Mouse (Mus musculus) CH12.LX (cell line): ENCODE measurements around the gene Zswim4. TPM values are rescaled to one million over a fixed set of nuclear protein-coding genes. Genes with fewer than 3 reads are reported as not detected.

Source experiments
- DNase-seq: peaks from one replicate; pipeline ENCODE4 v3.0.0-alpha.2; 2013; ENCODE audit errors: extremely low read depth
- H3K27ac ChIP-seq: 2 replicates; pipeline ENCODE4 v1.5.1; 2012; ENCODE audit warnings: low read depth, mild to moderate bottlenecking, control low read depth, moderate library complexity; ENCODE audit not compliant: insufficient read depth
- H3K27me3 ChIP-seq: replicated peaks from 2 replicates; pipeline ENCODE3; 2012; ENCODE audit warnings: inconsistent platforms
- H3K36me3 ChIP-seq, 2 experiments: replicated peaks in 1 of 2; 2 replicates each; pipeline versions ENCODE3 to v1.6.1; 2012; ENCODE audit warnings: inconsistent platforms in 1 of 2, low read length in 1 of 2, mild to moderate bottlenecking in 1 of 2, mixed read lengths in 1 of 2, moderate library complexity in 1 of 2; ENCODE audit not compliant: control insufficient read depth in 1 of 2, insufficient read depth in 1 of 2
- H3K4me1 ChIP-seq, 2 experiments: 2 replicates each; pipeline ENCODE4 v1.6.1; 2012; ENCODE audit warnings: inconsistent platforms in 1 of 2, moderate library complexity in 1 of 2; ENCODE audit not compliant: insufficient read depth in 2 of 2, control insufficient read depth in 1 of 2
- H3K4me2 ChIP-seq: 2 replicates; pipeline ENCODE4 v1.6.1; 2012; ENCODE audit warnings: low read depth, mild to moderate bottlenecking, control low read depth; ENCODE audit not compliant: poor library complexity, insufficient read depth, severe bottlenecking
- H3K4me3 ChIP-seq, 3 experiments: fragments of 150-350 bp in 1 of 3; sonication (generic) in 1 of 3; replicated peaks in 1 of 3; 2 replicates each; pipeline versions ENCODE3 to v1.5.1; 2011 to 2012; ENCODE audit warnings: low read depth in 2 of 3, low read length in 2 of 3, mild to moderate bottlenecking in 2 of 3, moderate library complexity in 2 of 3, control low read depth in 1 of 3, improper control_type of control experiment in 1 of 3, inconsistent platforms in 1 of 3, mixed read lengths in 1 of 3; ENCODE audit not compliant: poor library complexity in 1 of 3
- H3K79me2 ChIP-seq: replicated peaks from 2 replicates; pipeline ENCODE4 v1.6.1; 2012; ENCODE audit warnings: mild to moderate bottlenecking, moderate library complexity; ENCODE audit not compliant: control insufficient read depth, poor library complexity, insufficient read depth, severe bottlenecking; ENCODE audit errors: extremely low read depth
- H3K9ac ChIP-seq: 2 replicates; pipeline ENCODE4 v1.6.1; 2012; ENCODE audit warnings: low read depth, mild to moderate bottlenecking, control low read depth, moderate library complexity; ENCODE audit not compliant: insufficient read depth
- H3K9me3 ChIP-seq: replicated peaks from 2 replicates; pipeline ENCODE3; 2012; ENCODE audit warnings: low read length, inconsistent platforms, mixed read lengths
- BHLHE40 ChIP-seq: IDR thresholded peaks from 2 replicates; pipeline ENCODE4 v1.6.1; 2011; ENCODE audit warnings: mild to moderate bottlenecking, low read depth, low read length, improper control_type of control experiment
- CHD1 ChIP-seq: IDR thresholded peaks from 2 replicates; pipeline ENCODE4 v1.6.1; 2012; ENCODE audit warnings: low read depth, low read length, improper control_type of control experiment, inconsistent platforms
- CHD2 ChIP-seq: IDR thresholded peaks from 2 replicates; pipeline ENCODE4 v1.6.1; 2011; ENCODE audit warnings: low read length, improper control_type of control experiment
- CTCF ChIP-seq, 2 experiments: IDR thresholded peaks in 1 of 2; conservative IDR thresholded peaks in 1 of 2; 2 replicates each; pipeline ENCODE4 v1.5.1; 2011 to 2012; ENCODE audit warnings: low read depth in 2 of 2, low read length in 2 of 2, improper control_type of control experiment in 1 of 2, inconsistent platforms in 1 of 2, mild to moderate bottlenecking in 1 of 2, moderate library complexity in 1 of 2
- ELF1 ChIP-seq: IDR thresholded peaks from 2 replicates; pipeline ENCODE4 v1.6.1; 2014; ENCODE audit warnings: low read depth, mild to moderate bottlenecking, inconsistent platforms, low read length, improper control_type of control experiment
- EP300 ChIP-seq: IDR thresholded peaks from 2 replicates; pipeline ENCODE4 v1.6.1; 2011; ENCODE audit warnings: low read length, improper control_type of control experiment
- ETS1 ChIP-seq: conservative IDR thresholded peaks from 2 replicates; pipeline ENCODE4 v1.6.1; 2012; ENCODE audit warnings: low read depth, mild to moderate bottlenecking, inconsistent platforms, low read length, improper control_type of control experiment, moderate library complexity
- IRF4 ChIP-seq: IDR thresholded peaks from 2 replicates; pipeline ENCODE4 v1.6.1; 2014; ENCODE audit warnings: low read depth, mild to moderate bottlenecking, inconsistent platforms, low read length, improper control_type of control experiment
- JUND ChIP-seq: conservative IDR thresholded peaks from 2 replicates; pipeline ENCODE4 v1.6.1; 2011; ENCODE audit warnings: low read depth, low read length, improper control_type of control experiment
- MAFK ChIP-seq: IDR thresholded peaks from 2 replicates; pipeline ENCODE4 v1.6.1; 2011; ENCODE audit warnings: low read length, improper control_type of control experiment; ENCODE audit not compliant: insufficient replicate concordance
- MAX ChIP-seq: IDR thresholded peaks from 2 replicates; pipeline ENCODE4 v1.6.1; 2011; ENCODE audit warnings: low read length, improper control_type of control experiment
- MAZ ChIP-seq: IDR thresholded peaks from 2 replicates; pipeline ENCODE4 v1.6.1; 2012; ENCODE audit warnings: low read depth, mild to moderate bottlenecking, inconsistent platforms, low read length, improper control_type of control experiment, moderate library complexity
- MEF2A ChIP-seq: IDR thresholded peaks from 2 replicates; pipeline ENCODE4 v1.6.1; 2014; ENCODE audit warnings: low read depth, mild to moderate bottlenecking, inconsistent platforms, low read length, improper control_type of control experiment, borderline replicate concordance
- MXI1 ChIP-seq: IDR thresholded peaks from 2 replicates; pipeline ENCODE4 v1.6.1; 2011; ENCODE audit warnings: mild to moderate bottlenecking, low read depth, low read length, improper control_type of control experiment
- MYC ChIP-seq: IDR thresholded peaks from 2 replicates; pipeline ENCODE4 v1.6.1; 2011; ENCODE audit warnings: low read depth, mild to moderate bottlenecking, improper control_type of control experiment, low read length
- NELFE ChIP-seq: IDR thresholded peaks from 2 replicates; pipeline ENCODE4 v1.6.1; 2011; ENCODE audit warnings: low read depth, low read length, improper control_type of control experiment
- NRF1 ChIP-seq: IDR thresholded peaks from 2 replicates; pipeline ENCODE4 v1.6.1; 2014; ENCODE audit warnings: low read depth, mild to moderate bottlenecking, inconsistent platforms, low read length, improper control_type of control experiment, moderate library complexity
- POLR2A ChIP-seq: IDR thresholded peaks from 2 replicates; pipeline ENCODE4 v1.6.1; 2011; ENCODE audit warnings: low read depth, mild to moderate bottlenecking, improper control_type of control experiment, low read length
- RCOR1 ChIP-seq: conservative IDR thresholded peaks from 2 replicates; pipeline ENCODE4 v1.6.1; 2012; ENCODE audit warnings: low read depth, mild to moderate bottlenecking, inconsistent platforms, low read length, improper control_type of control experiment
- SIN3A ChIP-seq: IDR thresholded peaks from 2 replicates; pipeline ENCODE4 v1.6.1; 2012; ENCODE audit warnings: low read length, improper control_type of control experiment, inconsistent platforms
- SMC3 ChIP-seq: IDR thresholded peaks from 2 replicates; pipeline ENCODE4 v1.6.1; 2011; ENCODE audit warnings: low read depth, low read length, improper control_type of control experiment
- TBP ChIP-seq: conservative IDR thresholded peaks from 2 replicates; pipeline ENCODE4 v1.6.1; 2011; ENCODE audit warnings: low read depth, low read length, improper control_type of control experiment
- TCF12 ChIP-seq: IDR thresholded peaks from 2 replicates; pipeline ENCODE4 v1.6.1; 2014; ENCODE audit warnings: low read depth, mild to moderate bottlenecking, inconsistent platforms, low read length, improper control_type of control experiment
- UBTF ChIP-seq: IDR thresholded peaks from 2 replicates; pipeline ENCODE4 v1.6.1; 2012; ENCODE audit warnings: low read depth, mild to moderate bottlenecking, inconsistent platforms, low read length, improper control_type of control experiment, moderate library complexity
- USF2 ChIP-seq: conservative IDR thresholded peaks from 2 replicates; pipeline ENCODE4 v1.6.1; 2011; ENCODE audit warnings: low read depth, low read length, improper control_type of control experiment
- ZC3H11A ChIP-seq: IDR thresholded peaks from 2 replicates; pipeline ENCODE4 v1.6.1; 2012; ENCODE audit warnings: low read depth, mild to moderate bottlenecking, inconsistent platforms, low read length, improper control_type of control experiment
- ZKSCAN1 ChIP-seq: IDR thresholded peaks from 2 replicates; pipeline ENCODE4 v1.6.1; 2012; ENCODE audit warnings: low read depth, inconsistent platforms, low read length, improper control_type of control experiment, borderline replicate concordance
- ZNF384 ChIP-seq: IDR thresholded peaks from 2 replicates; pipeline ENCODE4 v1.6.1; 2012; ENCODE audit warnings: low read depth, low read length, improper control_type of control experiment, inconsistent platforms
- dilution Hi-C: fragments of 300-500 bp; cut with MboI; formaldehyde crosslinking; loops from 2 replicates; pipeline ENCODE4 v1.14.3; 2020; ENCODE audit warnings: low sequenced_read_pairs; ENCODE audit not compliant: extremely low pct_unique_long_range_greater_than_20kb, extremely low pct_ligation_motif_present
- in situ Hi-C: fragments of 300-500 bp; cut with MboI; formaldehyde crosslinking; loops from 3 replicates; pipeline ENCODE4 v1.14.3; 2019; ENCODE audit warnings: low sequenced_read_pairs, low pct_ligation_motif_present, low pct_unique_long_range_greater_than_20kb, mixed read lengths
- polyA plus RNA-seq: library from polyadenylated mRNA; unstranded; fragments of >175 nt; gene quantifications from 2 replicates; pipeline ENCODE4 v1.2.1, GENCODE M21; 2012; ENCODE audit warnings: low read depth; ENCODE audit not compliant: insufficient read length
- total RNA-seq, 2 experiments: library from RNA; depleted of rRNA; stranded (reverse); fragments of 300-350 nt in 1 of 2; fragments of >200 nt in 1 of 2; gene quantifications; 2 replicates each; pipeline ENCODE4 v1.2.3; 2012 to 2014

Gene Zswim4
- total and polyA plus RNA-seq, 3 experiments = 4.9 to 9.7 (median 9.1) TPM

GRCm38 (mm10) chr8:84192555-84192954, 44.3 kb downstream of the Zswim4 start (continued):
- TF ChIP-seq NELFE (no peak; the same call in 1 of the 2 replicates), USF2 (no peak), ELF1 (no peak), NRF1 (no peak), TBP (no peak), MXI1 (peak; percentile 86)

- TF ChIP-seq UBTF (no peak), IRF4 (no peak), ZC3H11A (no peak), CTCF (conservative IDR thresholded peaks at IDR 0.05 in 1 of 2, IDR thresholded peaks at IDR 0.05 in 1 of 2; ENCODE audit: low read depth in 2 of 2, low read length in 2 of 2) (no peak), ZKSCAN1 (no peak), MAX (no peak), CHD1 (no peak), ZNF384 (no peak), EP300 (no peak), MEF2A (no peak), TCF12 (peak; percentile 29; the same call in 1 of the 2 replicates), SMC3 (no peak), SIN3A (no peak), RCOR1 (no peak), MYC (no peak), BHLHE40 (no peak), ELF1 (no peak), POLR2A (peak; percentile 19; the same call in 1 of the 2 replicates), MAFK (no peak), ETS1 (peak; percentile 50), MAZ (no peak), JUND (no peak), CHD2 (no peak)
- TF ChIP-seq, all 38 proteins: peak for 3
- Histone ChIP-seq H3K4me2 (peak overlapping the region; percentile 60), H3K4me3 (peak overlapping the region; percentile 39 to 55 (median 48)), H3K27ac (peak overlapping the region; percentile 67), H3K4me1 (peaks cover 0 to 25% of the 10 kb centered on the region in 2 experiments; a peak in 2 of 4 replicates), H3K27me3 (peaks cover 4% of the 10 kb centered on the region), H3K79me2 (no peaks in the 10 kb centered on the region), H3K36me3 (no peaks in the 10 kb centered on the region), H3K9me3 (no peaks in the 10 kb centered on the region), H3K9ac (peak overlapping the region; percentile 66)
- in situ Hi-C loops (no loop called here), dilution Hi-C loops (no loop called here)
- DNase-seq = no peak
These were observed 44.8 kb downstream of the Zswim4 start for GRCm38 (mm10) chr8:84192023-84192422.
